Mouse (Mus musculus): Measurements from ENCODE around the gene Prss36. TPM values are rescaled to one million over a fixed set of nuclear protein-coding genes. Genes with fewer than 3 reads are reported as not detected.

Gene Prss36
- polyA plus RNA-seq, 1 experiment from 2014 or later, result 11.6 TPM

DNA sequence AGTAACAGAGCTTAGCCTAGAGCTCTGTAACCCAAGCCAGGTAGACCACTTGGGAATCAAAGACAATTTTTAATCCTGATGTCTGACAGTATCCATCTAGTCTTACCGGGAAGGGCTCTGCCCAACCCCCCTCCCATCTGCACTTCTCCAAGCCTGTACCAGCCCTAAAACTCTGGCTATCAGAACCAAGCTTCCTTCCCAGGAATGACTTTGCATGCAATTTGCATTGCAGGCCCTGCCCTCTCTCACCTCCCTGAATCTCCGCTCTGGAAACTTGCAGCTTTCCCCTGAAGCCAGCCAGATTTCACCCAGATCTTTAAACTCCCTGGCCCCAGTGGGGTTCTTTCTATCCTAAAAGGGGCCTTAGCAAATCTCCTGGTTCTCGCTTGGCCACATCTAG is 58.7 kb downstream of the Prss36 start:
- Histone ChIP-seq H3K36me3 (ENCODE audit: control insufficient read depth, insufficient read depth, low read length) (peaks cover 27% of the 10 kb centered on the region), H3K27ac (ENCODE audit: low read depth, low read length) (no peak overlapping the region), H3K4me2 (ENCODE audit: low read depth) (no peak overlapping the region), H3K27me3 (ENCODE audit: control insufficient read depth, insufficient read depth, low read length) (no peaks in the 10 kb centered on the region), H3K4me1 (ENCODE audit: control insufficient read depth, insufficient read depth, low read length) (no peaks in the 10 kb centered on the region), H3K9ac (ENCODE audit: low read length) (no peak overlapping the region), H3K9me3 (ENCODE audit: control insufficient read depth, low read length) (no peaks in the 10 kb centered on the region), H3K4me3 (ENCODE audit: low read depth, low read length) (no peak overlapping the region)
- WGBS, result 83% methylated on average over 3 of the region's 3 CpGs
- DNase-seq (ENCODE audit: low spot score) (no peak), ATAC-seq (ENCODE audit: insufficient read depth, low FRiP score, low TSS enrichment) (no peak)

DNA sequence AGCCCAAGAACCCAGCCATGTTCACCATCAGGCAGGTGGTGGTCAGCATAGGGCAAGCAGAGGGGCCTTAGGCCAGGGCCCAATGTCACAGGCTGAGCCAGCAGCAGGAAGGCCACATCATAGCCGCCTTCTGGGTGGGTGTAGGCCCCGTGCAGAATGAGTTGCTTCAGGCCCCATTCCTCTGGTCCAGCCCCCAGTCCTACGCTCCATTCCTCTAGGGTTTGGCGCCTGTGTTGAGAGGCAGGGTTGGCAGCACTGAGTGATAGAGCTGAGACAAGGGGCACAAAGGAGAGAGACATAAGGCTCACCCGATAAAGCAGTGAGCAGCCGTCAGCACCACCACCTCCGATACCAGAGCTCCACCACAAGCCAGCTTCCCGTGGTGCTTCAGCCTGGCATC is 59.3 kb downstream of the Prss36 start:
- Histone ChIP-seq H3K27me3 (ENCODE audit: control insufficient read depth, insufficient read depth, low read length) (no peaks in the 10 kb centered on the region), H3K4me2 (ENCODE audit: low read depth) (no peak overlapping the region), H3K27ac (ENCODE audit: low read depth, low read length) (no peak overlapping the region), H3K36me3 (ENCODE audit: control insufficient read depth, insufficient read depth, low read length) (peaks cover 33% of the 10 kb centered on the region), H3K4me1 (ENCODE audit: control insufficient read depth, insufficient read depth, low read length) (no peaks in the 10 kb centered on the region), H3K4me3 (ENCODE audit: low read depth, low read length) (no peak overlapping the region), H3K9ac (ENCODE audit: low read length) (no peak overlapping the region), H3K9me3 (ENCODE audit: control insufficient read depth, low read length) (no peaks in the 10 kb centered on the region)
- ATAC-seq (ENCODE audit: insufficient read depth, low FRiP score, low TSS enrichment) (no peak), DNase-seq (ENCODE audit: low spot score) (no peak)
- 84% methylated on average over 8 of the region's 8 CpGs for WGBS

DNA sequence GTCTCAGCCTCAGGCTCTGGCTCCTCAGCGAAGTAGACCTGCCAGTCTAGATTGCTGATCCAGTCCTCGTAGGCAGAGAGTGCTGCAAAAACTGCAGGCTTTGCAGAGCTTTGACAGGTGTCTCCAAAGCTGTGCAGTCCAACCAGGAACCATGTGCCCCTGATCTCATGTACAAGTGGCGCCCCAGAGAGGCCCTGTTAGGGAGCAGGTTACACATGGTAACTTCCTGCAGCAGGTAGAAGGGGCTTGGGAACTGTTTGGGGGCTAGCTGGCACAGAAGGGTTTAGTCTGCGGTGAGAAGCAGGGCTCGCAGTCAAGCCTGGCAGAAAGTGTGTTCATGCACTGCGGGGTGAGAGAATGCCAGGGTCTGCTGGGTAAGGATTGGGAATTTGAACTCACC is 60.0 kb downstream of the Prss36 start:
- H3K27ac ChIP-seq (ENCODE audit: low read depth, low read length), result no peak overlapping the region
- 92% methylated on average over 6 of the region's 6 CpGs for WGBS
- H3K4me3 ChIP-seq (ENCODE audit: low read depth, low read length), result no peak overlapping the region
- no peaks in the 10 kb centered on the region for H3K9me3 ChIP-seq (ENCODE audit: control insufficient read depth, low read length)
- ATAC-seq (ENCODE audit: insufficient read depth, low FRiP score, low TSS enrichment) (no peak), DNase-seq (ENCODE audit: low spot score) (no peak)
- no peak overlapping the region for H3K9ac ChIP-seq (ENCODE audit: low read length)
- H3K4me1 ChIP-seq (ENCODE audit: control insufficient read depth, insufficient read depth, low read length), result no peaks in the 10 kb centered on the region
- H3K36me3 ChIP-seq (ENCODE audit: control insufficient read depth, insufficient read depth, low read length), result peaks cover 38% of the 10 kb centered on the region
- H3K27me3 ChIP-seq (ENCODE audit: control insufficient read depth, insufficient read depth, low read length), result no peaks in the 10 kb centered on the region
- H3K4me2 ChIP-seq (ENCODE audit: low read depth), result no peak overlapping the region

DNA sequence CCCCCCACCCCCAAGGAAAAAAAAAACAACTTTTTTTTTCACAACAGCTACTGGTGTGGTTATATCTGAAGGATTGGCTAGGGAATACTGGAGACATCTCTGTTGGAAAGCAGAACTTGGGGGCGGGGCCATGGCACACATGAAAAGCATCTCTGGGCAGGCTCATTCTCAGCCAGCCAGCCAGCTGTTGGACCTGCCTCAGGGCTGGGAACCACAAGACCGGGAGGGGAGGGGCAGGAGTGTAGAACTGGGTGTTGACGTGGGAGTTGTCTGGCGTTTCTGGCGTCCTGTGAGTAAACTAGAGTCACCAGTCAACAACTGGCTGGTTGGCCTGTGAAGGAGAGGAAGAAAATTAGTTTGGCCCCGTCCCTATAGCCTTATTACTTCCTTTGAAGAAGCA is 60.6 kb downstream of the Prss36 start:
- H3K27ac ChIP-seq (ENCODE audit: low read depth, low read length), result no peak overlapping the region
- WGBS, result 77% methylated on average over 6 of the region's 6 CpGs
- peaks cover 44% of the 10 kb centered on the region for H3K36me3 ChIP-seq (ENCODE audit: control insufficient read depth, insufficient read depth, low read length)
- H3K9ac ChIP-seq (ENCODE audit: low read length), result no peak overlapping the region
- H3K27me3 ChIP-seq (ENCODE audit: control insufficient read depth, insufficient read depth, low read length), result no peaks in the 10 kb centered on the region
- H3K4me2 ChIP-seq (ENCODE audit: low read depth), result no peak overlapping the region
- no peaks in the 10 kb centered on the region for H3K4me1 ChIP-seq (ENCODE audit: control insufficient read depth, insufficient read depth, low read length)
- H3K9me3 ChIP-seq (ENCODE audit: control insufficient read depth, low read length), result no peaks in the 10 kb centered on the region
- no peak for DNase-seq (ENCODE audit: low spot score)
- ATAC-seq (ENCODE audit: insufficient read depth, low FRiP score, low TSS enrichment), result no peak
- H3K4me3 ChIP-seq (ENCODE audit: low read depth, low read length), result no peak overlapping the region

Other genes with a start within 250 kb of the Prss36 start
- 54.5 and 55.5 TPM in 2 replicates for gene Bcl7c, start 237.8 kb downstream of the Prss36 start, polyA plus RNA-seq (2014; fragmentation: Nextera tagmentation; extraction: Ambion mirVana)
- gene Ctf1, start 234.0 kb downstream of the Prss36 start, polyA plus RNA-seq (2014; fragmentation: Nextera tagmentation; extraction: Ambion mirVana), result 6.0 and 8.8 TPM in 2 replicates
- gene Ctf2, start 214.6 kb downstream of the Prss36 start, polyA plus RNA-seq (2014; fragmentation: Nextera tagmentation; extraction: Ambion mirVana), result 0.18 TPM in 1 of 2 replicates, not detected in the other
- gene Fbxl19, start 202.2 kb downstream of the Prss36 start, polyA plus RNA-seq (2014; fragmentation: Nextera tagmentation; extraction: Ambion mirVana), result 6.7 and 7.7 TPM in 2 replicates
- 5.5 and 6.5 TPM in 2 replicates for gene Orai3, start 176.9 kb downstream of the Prss36 start, polyA plus RNA-seq (2014; fragmentation: Nextera tagmentation; extraction: Ambion mirVana)
- gene Setd1a, start 170.1 kb downstream of the Prss36 start, polyA plus RNA-seq (2014; fragmentation: Nextera tagmentation; extraction: Ambion mirVana), result 27.2 and 28.5 TPM in 2 replicates
- gene Gm49388, start 161.1 kb downstream of the Prss36 start, polyA plus RNA-seq (2014; fragmentation: Nextera tagmentation; extraction: Ambion mirVana), result not detected in 2 replicates
- gene Hsd3b7, start 146.1 kb downstream of the Prss36 start, polyA plus RNA-seq (2014; fragmentation: Nextera tagmentation; extraction: Ambion mirVana), result 7.1 and 8.3 TPM in 2 replicates
- 10.4 and 10.7 TPM in 2 replicates for gene Stx4a, start 122.4 kb downstream of the Prss36 start, polyA plus RNA-seq (2014; fragmentation: Nextera tagmentation; extraction: Ambion mirVana)
- gene Stx1b, start 122.2 kb downstream of the Prss36 start, polyA plus RNA-seq (2014; fragmentation: Nextera tagmentation; extraction: Ambion mirVana), result 7.8 and 8.1 TPM in 2 replicates
- 19.8 and 21.9 TPM in 2 replicates for gene Zfp646, start 70.5 kb downstream of the Prss36 start, polyA plus RNA-seq (2014; fragmentation: Nextera tagmentation; extraction: Ambion mirVana)
- gene Zfp668, start 69.9 kb downstream of the Prss36 start, polyA plus RNA-seq (2014; fragmentation: Nextera tagmentation; extraction: Ambion mirVana), result 26.6 and 30.6 TPM in 2 replicates
- 0.46 and 0.61 TPM in 2 replicates for gene Prss53, start 55.8 kb downstream of the Prss36 start, polyA plus RNA-seq (2014; fragmentation: Nextera tagmentation; extraction: Ambion mirVana)
- not detected in 2 replicates for gene Gm21974, start 51.3 kb downstream of the Prss36 start, polyA plus RNA-seq (2014; fragmentation: Nextera tagmentation; extraction: Ambion mirVana)
- gene Vkorc1, start 51.1 kb downstream of the Prss36 start, polyA plus RNA-seq (2014; fragmentation: Nextera tagmentation; extraction: Ambion mirVana), result 53.9 and 59.6 TPM in 2 replicates
- gene Bckdk, start 42.6 kb downstream of the Prss36 start, polyA plus RNA-seq (2014; fragmentation: Nextera tagmentation; extraction: Ambion mirVana), result 99.7 and 109 TPM in 2 replicates
- gene Kat8, start 34.2 kb downstream of the Prss36 start, polyA plus RNA-seq (2014; fragmentation: Nextera tagmentation; extraction: Ambion mirVana), result 52.3 and 56.6 TPM in 2 replicates
- gene Prss8, start 16.6 kb downstream of the Prss36 start, polyA plus RNA-seq (2014; fragmentation: Nextera tagmentation; extraction: Ambion mirVana), result 1.6 and 2.0 TPM in 2 replicates
- gene Fus, start 20.7 kb upstream of the Prss36 start, polyA plus RNA-seq (2014; fragmentation: Nextera tagmentation; extraction: Ambion mirVana), result 48.1 and 51.6 TPM in 2 replicates
- gene Pycard, start 47.1 kb upstream of the Prss36 start, polyA plus RNA-seq (2014; fragmentation: Nextera tagmentation; extraction: Ambion mirVana), result 6.3 and 8.6 TPM in 2 replicates
- not detected in 2 replicates for gene Trim72, start 57.2 kb upstream of the Prss36 start, polyA plus RNA-seq (2014; fragmentation: Nextera tagmentation; extraction: Ambion mirVana)
- 0.37 and 0.64 TPM in 2 replicates for gene Itgam, start 115.9 kb upstream of the Prss36 start, polyA plus RNA-seq (2014; fragmentation: Nextera tagmentation; extraction: Ambion mirVana)
- gene Gm49368, start 116.0 kb upstream of the Prss36 start, polyA plus RNA-seq (2014; fragmentation: Nextera tagmentation; extraction: Ambion mirVana), result not detected in 2 replicates
- gene Itgax, start 182.8 kb upstream of the Prss36 start, polyA plus RNA-seq (2014; fragmentation: Nextera tagmentation; extraction: Ambion mirVana), result not detected in 2 replicates
- not detected in 2 replicates for gene Itgad, start 207.7 kb upstream of the Prss36 start, polyA plus RNA-seq (2014; fragmentation: Nextera tagmentation; extraction: Ambion mirVana)

Measured in neural tube, embryonic 11.5 days (tissue).